Mouse (Mus musculus) left cerebral cortex, postnatal 4 days (tissue): ENCODE data around the gene Poc1b. TPM values are rescaled to one million over a fixed set of nuclear protein-coding genes. Genes with fewer than 3 reads are reported as not detected.

Experiments
- DNase-seq: peaks from one replicate; pipeline ENCODE4 v3.0.0-alpha.2; 2022
- intact Hi-C: fragments of 180-260 bp; cut with DNase I; formaldehyde crosslinking; loops from one replicate; pipeline ENCODE4 v1.15.1; 2025
- total RNA-seq, 2 experiments: library from RNA; stranded (reverse); gene quantifications; 2 replicates each; pipeline ENCODE4 v1.2.3; 2021

Poc1b gene
- total RNA-seq: 10 to 100 TPM; 13.3 to 14.8 TPM

GRCm38 (mm10) chr10:99106703-99107631 is at the start of gene Poc1b:
Poc1b (plus strand) TSS chr10:99107036.
- intact Hi-C loops: loop anchor here (10.0 kb wide), 1 partner anchor 468 kb away; no protein-coding TSS in a partner anchor
- DNase-seq: peak; percentile 90

DNA sequence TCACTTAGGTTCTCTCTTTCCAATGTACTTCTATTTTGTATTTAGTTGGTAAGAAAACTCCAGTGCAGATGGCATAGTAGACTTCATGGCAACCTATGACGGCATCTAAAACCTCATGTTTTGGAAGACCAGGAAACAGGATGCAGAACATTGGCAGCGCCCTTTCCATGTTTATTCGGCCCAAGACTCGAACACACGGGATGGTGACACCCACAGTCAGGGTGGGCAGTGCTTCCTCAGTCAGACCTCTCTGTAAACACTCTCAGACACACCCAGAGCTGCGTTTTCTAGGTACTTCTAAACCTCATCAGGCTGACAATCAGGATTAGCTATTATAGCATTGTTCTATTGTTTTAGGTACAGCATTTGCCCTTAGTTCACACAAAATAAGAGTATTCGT is 46.2 kb upstream of the Poc1b start:
- intact Hi-C loops: no loop called here
- no peak for DNase-seq

- intact Hi-C loops: no loop called here
Measured at GRCm38 (mm10) chr10:99061418-99061817, 45.4 kb upstream of the Poc1b start.

DNA sequence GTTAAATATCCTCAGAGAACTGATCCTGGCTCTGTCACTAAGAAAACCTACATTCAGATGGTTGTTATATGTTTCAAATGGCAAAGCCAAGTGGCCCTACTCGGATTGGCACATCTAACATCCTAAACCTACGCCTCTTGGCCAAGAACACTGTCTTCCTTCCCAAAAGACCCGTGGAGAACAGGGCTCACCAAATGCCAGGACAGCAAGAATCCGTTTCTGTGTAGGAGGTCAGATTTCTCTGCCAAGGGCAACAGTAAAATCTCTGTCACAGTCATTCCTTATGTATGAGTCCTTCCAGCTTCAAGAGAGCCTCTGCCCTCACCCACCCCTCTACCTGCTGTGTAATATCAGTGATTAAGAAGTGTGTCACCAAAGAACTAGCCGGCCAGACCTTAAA is 44.3 kb upstream of the Poc1b start:
- DNase-seq: no peak
- intact Hi-C loops: no loop called here

More at GRCm38 (mm10) chr10:99061418-99061817, 45.4 kb upstream of the Poc1b start:
- no peak for DNase-seq

DNA sequence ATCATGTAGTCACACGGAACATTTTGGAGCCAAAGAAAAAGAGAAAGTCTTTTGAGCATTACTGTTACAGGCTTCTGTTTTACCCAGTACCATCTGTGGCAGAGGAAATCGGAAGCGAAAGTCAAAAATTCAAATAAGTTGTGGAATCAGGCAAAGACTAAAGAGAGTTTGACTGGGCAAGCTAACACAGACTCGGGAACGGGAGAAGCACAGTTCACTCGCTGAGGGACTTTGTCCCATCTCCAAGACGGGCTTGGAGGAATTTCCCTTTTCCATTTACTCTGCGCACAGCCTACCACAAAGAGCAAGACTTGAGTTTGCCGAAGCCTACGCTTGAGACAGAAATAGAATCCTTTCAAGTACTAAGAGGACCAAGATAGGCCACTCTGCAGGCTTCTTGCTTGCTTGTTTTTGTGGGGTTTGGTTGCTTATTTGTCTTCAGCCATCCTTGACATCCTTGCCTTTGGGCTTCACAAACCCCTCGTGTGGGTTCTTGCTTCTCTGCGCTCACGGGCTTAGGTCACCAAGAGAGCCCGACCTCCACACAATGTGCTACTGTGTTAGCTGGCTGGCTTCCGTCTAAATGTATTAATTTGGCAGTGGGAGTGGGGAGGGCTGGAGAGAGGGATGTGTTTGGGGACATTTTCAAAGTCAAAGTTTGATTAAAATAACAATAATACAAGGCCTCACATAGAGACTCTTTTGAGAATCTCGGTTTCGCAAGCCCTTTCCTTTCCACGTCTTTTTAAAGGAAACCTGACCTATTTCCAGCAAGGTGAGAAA is 30.5 kb upstream of the Poc1b start:
- intact Hi-C loops: no loop called here
- no peak for DNase-seq

- no peak for DNase-seq
- intact Hi-C loops: no loop called here
Measured at GRCm38 (mm10) chr10:99078621-99079020, 28.2 kb upstream of the Poc1b start.

DNA sequence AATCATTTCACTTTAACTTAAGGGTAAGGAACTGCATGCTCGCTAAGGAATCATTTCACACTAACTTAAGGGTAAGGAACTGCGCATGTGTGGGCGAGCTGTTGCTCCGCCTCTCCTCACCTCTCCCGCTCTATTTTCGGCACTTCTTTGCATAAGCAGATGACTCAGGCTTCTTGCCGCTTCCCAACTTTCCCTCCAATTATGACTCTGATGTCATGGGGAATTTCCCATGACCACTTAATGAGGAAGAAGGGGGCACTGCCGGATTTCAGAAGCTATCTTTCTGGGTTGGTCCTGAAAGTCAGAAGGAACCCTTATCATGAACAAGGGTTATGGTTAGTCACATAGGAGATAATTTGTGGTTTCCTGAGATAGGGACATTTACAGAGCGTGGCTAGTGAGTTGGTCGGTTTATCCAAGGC is 25.3 kb upstream of the Poc1b start:
- intact Hi-C loops: loop anchor here (10.0 kb wide), 1 partner anchor 1367 kb away; no protein-coding TSS in a partner anchor
- no peak for DNase-seq

GRCm38 (mm10) chr10:99083431-99084003 is 23.3 kb upstream of the Poc1b start:
- intact Hi-C loops: loop anchor here (10.0 kb wide), 1 partner anchor 1369 kb away; no protein-coding TSS in a partner anchor
- DNase-seq: peak; percentile 77

GRCm38 (mm10) chr10:99084397-99085239 is 22.2 kb upstream of the Poc1b start:
- intact Hi-C loops: loop anchor here (10.0 kb wide), 1 partner anchor 1370 kb away; no protein-coding TSS in a partner anchor
- peak; percentile 93 for DNase-seq

- intact Hi-C loops: loop anchor here (10.0 kb wide), 1 partner anchor 1370 kb away; no protein-coding TSS in a partner anchor
- DNase-seq: no peak
Measured at GRCm38 (mm10) chr10:99085240-99085587, 21.6 kb upstream of the Poc1b start.

DNA sequence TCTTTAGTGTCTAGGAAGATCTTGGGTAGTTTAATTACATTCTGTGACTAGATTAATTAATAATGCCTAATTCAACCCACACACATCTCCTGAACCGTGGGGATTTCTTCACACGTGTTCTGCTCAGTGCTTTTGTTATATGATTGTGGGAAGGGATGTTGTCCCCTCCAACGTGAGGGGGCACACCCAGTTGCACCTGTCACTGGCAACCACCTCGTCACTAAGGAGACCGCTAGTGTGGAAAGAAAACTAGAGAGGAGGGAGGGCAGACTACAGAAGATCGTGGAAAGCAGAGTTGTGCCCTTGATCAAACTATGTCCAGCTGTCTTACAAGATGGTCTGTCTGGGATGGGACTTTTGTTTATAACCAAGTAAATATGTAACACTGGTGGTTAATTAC is 20.8 kb upstream of the Poc1b start:
- DNase-seq: no peak
- intact Hi-C loops: loop anchor here (10.0 kb wide), 1 partner anchor 1371 kb away; no protein-coding TSS in a partner anchor

DNA sequence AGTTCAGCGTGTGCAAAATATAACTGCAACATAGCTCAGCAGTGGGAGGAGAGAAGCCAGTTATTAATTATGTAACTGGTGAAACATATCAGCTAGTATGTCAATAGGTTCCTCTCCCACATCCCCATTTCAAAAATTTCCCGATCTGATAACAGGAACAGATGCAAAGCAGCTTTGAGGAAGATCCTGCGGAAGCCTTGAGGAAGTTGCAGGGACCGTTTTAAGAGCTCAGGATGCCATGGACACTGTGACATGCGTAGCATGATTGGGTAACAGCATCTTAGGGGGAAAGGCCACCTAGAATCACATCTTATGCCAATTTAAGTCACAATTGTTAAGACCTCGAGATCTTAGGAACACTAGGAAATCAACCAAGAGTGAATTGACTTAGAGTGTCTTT is 16.9 kb upstream of the Poc1b start:
- no peak for DNase-seq
- intact Hi-C loops: loop anchor here (10.0 kb wide), 1 partner anchor 1375 kb away; no protein-coding TSS in a partner anchor

- intact Hi-C loops: no loop called here
- no peak for DNase-seq
Measured at GRCm38 (mm10) chr10:99093364-99093763, 13.5 kb upstream of the Poc1b start.

DNA sequence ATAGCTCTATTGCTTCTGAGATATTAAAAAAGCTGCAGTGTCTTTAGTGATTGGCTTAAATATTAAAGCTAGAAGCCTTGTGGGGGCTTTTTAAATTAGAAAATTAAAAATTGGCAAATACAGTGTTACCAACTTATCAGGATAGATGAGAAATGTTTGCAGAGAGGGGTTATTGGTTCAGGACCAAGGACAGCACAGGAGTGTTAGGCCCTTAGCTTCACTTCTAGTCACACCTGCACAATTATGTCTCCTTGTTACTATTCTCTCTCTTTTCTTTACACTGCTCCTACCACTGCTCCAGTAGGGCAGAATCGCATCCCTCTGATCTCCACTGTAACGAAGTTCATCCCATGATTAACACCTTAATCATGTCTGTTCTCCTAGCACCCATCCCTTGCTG is 11.7 kb upstream of the Poc1b start:
- intact Hi-C loops: no loop called here

GRCm38 (mm10) chr10:99097374-99097773 is 9.5 kb upstream of the Poc1b start:
- peak; percentile 19 for DNase-seq
- intact Hi-C loops: no loop called here

More for the DNA sequence above, 11.7 kb upstream of the Poc1b start:
- DNase-seq: no peak

- intact Hi-C loops: loop anchor here (10.0 kb wide), 1 partner anchor 469 kb away; no protein-coding TSS in a partner anchor
- DNase-seq: no peak
Measured at GRCm38 (mm10) chr10:99105522-99105921, 1.3 kb upstream of the Poc1b start.

- intact Hi-C loops: loop anchor here (10.0 kb wide), 1 partner anchor 468 kb away; no protein-coding TSS in a partner anchor
- DNase-seq: no peak
Measured at GRCm38 (mm10) chr10:99106311-99106702, 529 bp upstream of the Poc1b start.

- DNase-seq: peak; percentile 72
- intact Hi-C loops: loop anchor here (10.0 kb wide), 1 partner anchor 467 kb away; no protein-coding TSS in a partner anchor
Measured at GRCm38 (mm10) chr10:99107964-99108363, 1.1 kb downstream of the Poc1b start, which contains the start of gene Galnt4. Galnt4 (plus strand) TSS chr10:99108159.

DNA sequence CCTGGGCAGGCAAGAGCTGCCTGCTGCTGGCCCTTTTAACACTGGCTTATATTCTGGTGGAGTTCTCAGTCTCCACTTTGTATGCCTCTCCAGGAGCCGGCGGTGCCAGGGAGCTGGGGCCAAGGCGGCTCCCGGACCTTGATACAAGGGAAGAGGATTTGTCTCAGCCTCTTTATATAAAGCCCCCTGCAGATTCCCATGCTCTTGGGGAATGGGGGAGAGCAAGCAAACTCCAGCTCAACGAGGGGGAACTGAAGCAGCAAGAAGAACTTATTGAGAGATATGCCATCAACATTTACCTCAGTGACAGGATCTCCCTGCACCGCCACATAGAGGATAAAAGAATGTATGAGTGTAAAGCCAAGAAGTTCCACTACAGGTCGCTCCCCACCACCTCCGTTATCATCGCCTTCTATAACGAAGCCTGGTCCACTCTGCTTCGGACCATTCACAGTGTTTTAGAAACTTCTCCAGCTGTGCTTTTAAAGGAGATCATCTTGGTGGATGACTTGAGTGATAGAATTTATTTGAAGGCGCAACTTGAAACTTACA is 1.7 kb downstream of the Poc1b start:
- intact Hi-C loops: loop anchor here (10.0 kb wide), 1 partner anchor 466 kb away; no protein-coding TSS in a partner anchor
- no peak for DNase-seq
